Mouse (Mus musculus): ENCODE measurements around the gene Sympk. TPM values are rescaled to one million over a fixed set of nuclear protein-coding genes. Genes with fewer than 3 reads are reported as not detected.
A peak's percentile ranks its signal among the peaks of the same experiment; 100 is the strongest.

The Sympk gene
- polyA plus RNA-seq, 1 experiment from 2014 or later, result 26.8 TPM

GRCm38 (mm10) chr7:19074494-19074893, 50.3 kb downstream of the Sympk start:
- Histone ChIP-seq H3K4me2 (no peak overlapping the region), H3K4me3 (ENCODE audit: low read depth, low read length) (no peak overlapping the region), H3K27me3 (ENCODE audit: insufficient read depth, low read length) (no peaks in the 10 kb centered on the region), H3K9me3 (ENCODE audit: low read depth, low read length) (no peaks in the 10 kb centered on the region), H3K27ac (ENCODE audit: low read depth) (no peak overlapping the region), H3K36me3 (ENCODE audit: insufficient read depth) (peaks cover 18% of the 10 kb centered on the region), H3K9ac (no peak overlapping the region), H3K4me1 (ENCODE audit: insufficient read depth) (peaks cover 7% of the 10 kb centered on the region)
- ATAC-seq (ENCODE audit: insufficient read depth), result no peak
- 96% methylated on average over 6 of the region's 6 CpGs for WGBS
- DNase-seq, result no peak
- TF ChIP-seq CTCF (IDR thresholded peaks at IDR 0.05; ENCODE audit: low read depth), result peak; percentile 14; the same call in 1 of the 2 replicates

- H3K4me3 ChIP-seq (ENCODE audit: low read depth, low read length), result peak overlapping the region; percentile 92
- TF ChIP-seq CTCF (IDR thresholded peaks at IDR 0.05; ENCODE audit: low read depth), result no peak
- H3K4me1 ChIP-seq (ENCODE audit: insufficient read depth), result peaks cover 7% of the 10 kb centered on the region
- no peak overlapping the region for H3K27ac ChIP-seq (ENCODE audit: low read depth)
- no peak for DNase-seq
- H3K36me3 ChIP-seq (ENCODE audit: insufficient read depth), result peaks cover 25% of the 10 kb centered on the region
- H3K9me3 ChIP-seq (ENCODE audit: low read depth, low read length), result no peaks in the 10 kb centered on the region
- no peak overlapping the region for H3K9ac ChIP-seq
- H3K4me2 ChIP-seq, result peak overlapping the region; percentile 96
- H3K27me3 ChIP-seq (ENCODE audit: insufficient read depth, low read length), result no peaks in the 10 kb centered on the region
- no peak for ATAC-seq (ENCODE audit: insufficient read depth)
- WGBS, result 50% methylated on average over 5 of the region's 5 CpGs
Measured at GRCm38 (mm10) chr7:19075231-19075630, 51.1 kb downstream of the Sympk start.

- H3K4me1 ChIP-seq (ENCODE audit: insufficient read depth), result peaks cover 7% of the 10 kb centered on the region
- H3K27ac ChIP-seq (ENCODE audit: low read depth), result peak within 1 kb of the TSS; percentile 86
- DNase-seq (peak; percentile 99), ATAC-seq (ENCODE audit: insufficient read depth) (peak; percentile 99)
- H3K4me2 ChIP-seq, result peak within 1 kb of the TSS; percentile 96
- H3K36me3 ChIP-seq (ENCODE audit: insufficient read depth), result peaks cover 32% of the 10 kb centered on the region
- under 1% methylated on average over 89 of the region's 91 CpGs for WGBS
- H3K4me3 ChIP-seq (ENCODE audit: low read depth, low read length), result peak within 1 kb of the TSS; percentile 92
- peak within 1 kb of the TSS; percentile 98 for H3K9ac ChIP-seq
- no peaks in the 10 kb centered on the region for H3K9me3 ChIP-seq (ENCODE audit: low read depth, low read length)
- no peak for TF ChIP-seq CTCF (IDR thresholded peaks at IDR 0.05; ENCODE audit: low read depth)
- no peaks in the 10 kb centered on the region for H3K27me3 ChIP-seq (ENCODE audit: insufficient read depth, low read length)
Measured at GRCm38 (mm10) chr7:19075723-19076585, 51.8 kb downstream of the Sympk start, which contains the start of gene Dmwd. Gene Dmwd (plus strand): TSS chr7:19076227.

GRCm38 (mm10) chr7:19076586-19076991, 52.4 kb downstream of the Sympk start:
- H3K27ac ChIP-seq (ENCODE audit: low read depth), result peak overlapping the region; percentile 86
- peak overlapping the region; percentile 96 for H3K4me2 ChIP-seq
- DNase-seq (peak; percentile 19), ATAC-seq (ENCODE audit: insufficient read depth) (no peak; the same call in 1 of the 2 replicates)
- peak overlapping the region; percentile 98 for H3K9ac ChIP-seq
- WGBS, result 2% methylated on average over 22 of the region's 22 CpGs
- H3K4me1 ChIP-seq (ENCODE audit: insufficient read depth), result peaks cover 7% of the 10 kb centered on the region
- peaks cover 39% of the 10 kb centered on the region for H3K36me3 ChIP-seq (ENCODE audit: insufficient read depth)
- peak overlapping the region; percentile 92 for H3K4me3 ChIP-seq (ENCODE audit: low read depth, low read length)
- no peak for TF ChIP-seq CTCF (IDR thresholded peaks at IDR 0.05; ENCODE audit: low read depth)
- no peaks in the 10 kb centered on the region for H3K27me3 ChIP-seq (ENCODE audit: insufficient read depth, low read length)
- H3K9me3 ChIP-seq (ENCODE audit: low read depth, low read length), result no peaks in the 10 kb centered on the region

GRCm38 (mm10) chr7:19077761-19078160, 53.6 kb downstream of the Sympk start:
- H3K27ac ChIP-seq (ENCODE audit: low read depth), result no peak overlapping the region
- H3K27me3 ChIP-seq (ENCODE audit: insufficient read depth, low read length), result no peaks in the 10 kb centered on the region
- no peak for ATAC-seq (ENCODE audit: insufficient read depth)
- no peak for TF ChIP-seq CTCF (IDR thresholded peaks at IDR 0.05; ENCODE audit: low read depth)
- peak overlapping the region; percentile 98 for H3K9ac ChIP-seq
- DNase-seq, result no peak
- WGBS, result 66% methylated on average over 14 of the region's 14 CpGs
- H3K4me3 ChIP-seq (ENCODE audit: low read depth, low read length), result peak overlapping the region; percentile 92
- H3K4me1 ChIP-seq (ENCODE audit: insufficient read depth), result peaks cover 7% of the 10 kb centered on the region
- H3K4me2 ChIP-seq, result peak overlapping the region; percentile 96
- peaks cover 50% of the 10 kb centered on the region for H3K36me3 ChIP-seq (ENCODE audit: insufficient read depth)
- no peaks in the 10 kb centered on the region for H3K9me3 ChIP-seq (ENCODE audit: low read depth, low read length)

GRCm38 (mm10) chr7:19078732-19079131, 54.6 kb downstream of the Sympk start:
- H3K4me3 ChIP-seq (ENCODE audit: low read depth, low read length), result no peak overlapping the region
- no peak for ATAC-seq (ENCODE audit: insufficient read depth)
- no peak for DNase-seq
- no peaks in the 10 kb centered on the region for H3K27me3 ChIP-seq (ENCODE audit: insufficient read depth, low read length)
- WGBS, result 77% methylated on average over 3 of the region's 3 CpGs
- no peak for TF ChIP-seq CTCF (IDR thresholded peaks at IDR 0.05; ENCODE audit: low read depth)
- no peaks in the 10 kb centered on the region for H3K9me3 ChIP-seq (ENCODE audit: low read depth, low read length)
- no peak overlapping the region for H3K9ac ChIP-seq
- H3K4me2 ChIP-seq, result no peak overlapping the region
- peaks cover 56% of the 10 kb centered on the region for H3K36me3 ChIP-seq (ENCODE audit: insufficient read depth)
- no peak overlapping the region for H3K27ac ChIP-seq (ENCODE audit: low read depth)
- peaks cover 7% of the 10 kb centered on the region for H3K4me1 ChIP-seq (ENCODE audit: insufficient read depth)

GRCm38 (mm10) chr7:19080451-19080950, 56.3 kb downstream of the Sympk start:
- H3K4me1 ChIP-seq (ENCODE audit: insufficient read depth), result peaks cover 15% of the 10 kb centered on the region
- H3K27ac ChIP-seq (ENCODE audit: low read depth), result no peak overlapping the region
- H3K27me3 ChIP-seq (ENCODE audit: insufficient read depth, low read length), result no peaks in the 10 kb centered on the region
- 84% methylated on average over 19 of the region's 19 CpGs for WGBS
- DNase-seq (no peak), ATAC-seq (ENCODE audit: insufficient read depth) (no peak)
- H3K9ac ChIP-seq, result no peak overlapping the region
- H3K4me2 ChIP-seq, result no peak overlapping the region
- no peaks in the 10 kb centered on the region for H3K9me3 ChIP-seq (ENCODE audit: low read depth, low read length)
- peaks cover 56% of the 10 kb centered on the region for H3K36me3 ChIP-seq (ENCODE audit: insufficient read depth)
- no peak for TF ChIP-seq CTCF (IDR thresholded peaks at IDR 0.05; ENCODE audit: low read depth)
- H3K4me3 ChIP-seq (ENCODE audit: low read depth, low read length), result no peak overlapping the region
